Mouse (Mus musculus): ENCODE results near the gene Slc10a7. TPM values are rescaled to one million over a fixed set of nuclear protein-coding genes. Genes with fewer than 3 reads are reported as not detected.
"Not testable (repeated sequence)": the region's sequence is repeated elsewhere in the genome, so short reads cannot be mapped to it uniquely, and the experiment has no call there.

Slc10a7 gene
- polyA plus RNA-seq, 1 experiment from 2014 or later: 22.8 TPM

- H3K4me3 ChIP-seq: peak overlapping the region; percentile 2; the same call in 1 of the 2 replicates
- H3K36me3 ChIP-seq: peaks cover 20% of the 10 kb centered on the region
- no peaks in the 10 kb centered on the region for H3K27me3 ChIP-seq
- no peak overlapping the region for H3K9ac ChIP-seq
- peaks cover 20% of the 10 kb centered on the region for H3K4me1 ChIP-seq
- no peak overlapping the region for H3K27ac ChIP-seq
- H3K4me2 ChIP-seq (replicated peaks): peak overlapping the region; percentile 29
- 50% methylated on average over 3 of the region's 3 CpGs for WGBS
- ATAC-seq (ENCODE audit: low FRiP score, low read depth): no peak
- peaks cover 5% of the 10 kb centered on the region; the same call in 1 of the 2 replicates for H3K9me3 ChIP-seq
Observed at GRCm38 (mm10) chr8:78510926-78511325, 1.8 kb downstream of the Slc10a7 start.

GRCm38 (mm10) chr8:78513106-78513505 lies 4.0 kb downstream of the Slc10a7 start:
- H3K9ac ChIP-seq: no peak overlapping the region
- 87% methylated on average over 4 of the region's 4 CpGs for WGBS
- no peak for ATAC-seq (ENCODE audit: low FRiP score, low read depth)
- H3K4me2 ChIP-seq (replicated peaks): no peak overlapping the region
- no peaks in the 10 kb centered on the region for H3K9me3 ChIP-seq
- H3K4me1 ChIP-seq: peaks cover 10% of the 10 kb centered on the region
- H3K36me3 ChIP-seq: peaks cover 29% of the 10 kb centered on the region
- no peak overlapping the region for H3K27ac ChIP-seq
- H3K4me3 ChIP-seq: no peak overlapping the region
- H3K27me3 ChIP-seq: no peaks in the 10 kb centered on the region

- Histone ChIP-seq H3K4me3 (no peak overlapping the region), H3K36me3 (peaks cover 29% of the 10 kb centered on the region), H3K4me1 (peaks cover 10% of the 10 kb centered on the region), H3K9ac (no peak overlapping the region), H3K27ac (no peak overlapping the region), H3K9me3 (no peaks in the 10 kb centered on the region), H3K27me3 (no peaks in the 10 kb centered on the region), H3K4me2 (replicated peaks) (no peak overlapping the region)
- 94% methylated on average over 1 of the region's 1 CpGs for WGBS
- ATAC-seq (ENCODE audit: low FRiP score, low read depth): no peak
Observed at GRCm38 (mm10) chr8:78514706-78515105, 5.6 kb downstream of the Slc10a7 start.

GRCm38 (mm10) chr8:78515132-78515531 lies 6.0 kb downstream of the Slc10a7 start:
- H3K9me3 ChIP-seq: no peaks in the 10 kb centered on the region

GRCm38 (mm10) chr8:78533981-78534380 lies 24.8 kb downstream of the Slc10a7 start:
- ATAC-seq (ENCODE audit: low FRiP score, low read depth): no peak

More at GRCm38 (mm10) chr8:78515132-78515531, 6.0 kb downstream of the Slc10a7 start:
- Histone ChIP-seq H3K36me3 (peaks cover 29% of the 10 kb centered on the region), H3K27ac (no peak overlapping the region), H3K4me3 (no peak overlapping the region), H3K27me3 (no peaks in the 10 kb centered on the region), H3K4me2 (replicated peaks) (no peak overlapping the region), H3K4me1 (peaks cover 9% of the 10 kb centered on the region), H3K9ac (no peak overlapping the region)
- no peak for ATAC-seq (ENCODE audit: low FRiP score, low read depth)
- 89% methylated on average over 3 of the region's 3 CpGs for WGBS

GRCm38 (mm10) chr8:78536716-78537115 lies 27.6 kb downstream of the Slc10a7 start:
- H3K9me3 ChIP-seq: no peaks in the 10 kb centered on the region
- no peak overlapping the region for H3K9ac ChIP-seq
- no peaks in the 10 kb centered on the region for H3K27me3 ChIP-seq
- peaks cover 48% of the 10 kb centered on the region for H3K36me3 ChIP-seq
- no peak overlapping the region for H3K4me2 ChIP-seq (replicated peaks)
- H3K27ac ChIP-seq: no peak overlapping the region
- WGBS: 78% methylated on average over 5 of the region's 5 CpGs
- H3K4me1 ChIP-seq: no peaks in the 10 kb centered on the region
- no peak for ATAC-seq (ENCODE audit: low FRiP score, low read depth)
- no peak overlapping the region for H3K4me3 ChIP-seq

More at GRCm38 (mm10) chr8:78533981-78534380, 24.8 kb downstream of the Slc10a7 start:
- H3K9me3 ChIP-seq: no peaks in the 10 kb centered on the region
- no peak overlapping the region for H3K27ac ChIP-seq
- H3K4me1 ChIP-seq: no peaks in the 10 kb centered on the region
- no peak overlapping the region for H3K4me3 ChIP-seq
- no peaks in the 10 kb centered on the region for H3K27me3 ChIP-seq
- WGBS: 81% methylated on average over 6 of the region's 6 CpGs
- H3K4me2 ChIP-seq (replicated peaks): no peak overlapping the region
- H3K36me3 ChIP-seq: peaks cover 65% of the 10 kb centered on the region
- no peak overlapping the region for H3K9ac ChIP-seq

- Histone ChIP-seq H3K9ac (no peak overlapping the region), H3K4me2 (replicated peaks) (no peak overlapping the region), H3K9me3 (no peaks in the 10 kb centered on the region), H3K4me1 (no peaks in the 10 kb centered on the region), H3K27me3 (no peaks in the 10 kb centered on the region), H3K36me3 (peaks cover 47% of the 10 kb centered on the region), H3K27ac (no peak overlapping the region), H3K4me3 (no peak overlapping the region)
- WGBS: 93% methylated on average over 3 of the region's 3 CpGs
- ATAC-seq (ENCODE audit: low FRiP score, low read depth): no peak
Observed at GRCm38 (mm10) chr8:78537795-78538194, 28.6 kb downstream of the Slc10a7 start.

- H3K4me2 ChIP-seq (replicated peaks); H3K9me3 ChIP-seq; H3K27me3 ChIP-seq; ATAC-seq (ENCODE audit: low FRiP score, low read depth); H3K27ac ChIP-seq; H3K4me1 ChIP-seq; H3K9ac ChIP-seq; H3K4me3 ChIP-seq: not testable (repeated sequence)
- WGBS: 92% methylated on average over 6 of the region's 6 CpGs
- H3K36me3 ChIP-seq: peaks cover 31% of the 10 kb centered on the region
Observed at GRCm38 (mm10) chr8:78542670-78543069, 33.5 kb downstream of the Slc10a7 start.

- Histone ChIP-seq H3K27me3 (no peaks in the 10 kb centered on the region), H3K9ac (no peak overlapping the region), H3K4me3 (no peak overlapping the region), H3K36me3 (peaks cover 21% of the 10 kb centered on the region), H3K9me3 (no peaks in the 10 kb centered on the region), H3K27ac (no peak overlapping the region), H3K4me1 (peaks cover 3% of the 10 kb centered on the region; the same call in 1 of the 2 replicates), H3K4me2 (replicated peaks) (no peak overlapping the region)
- 16% methylated on average over 1 of the region's 1 CpGs for WGBS
- no peak for ATAC-seq (ENCODE audit: low FRiP score, low read depth)
Observed at GRCm38 (mm10) chr8:78543621-78544020, 34.5 kb downstream of the Slc10a7 start.

- Histone ChIP-seq H3K9ac (no peak overlapping the region), H3K9me3 (no peaks in the 10 kb centered on the region), H3K4me3 (no peak overlapping the region), H3K27me3 (no peaks in the 10 kb centered on the region), H3K36me3 (peaks cover 21% of the 10 kb centered on the region), H3K4me1 (peaks cover 3% of the 10 kb centered on the region; the same call in 1 of the 2 replicates), H3K27ac (no peak overlapping the region), H3K4me2 (replicated peaks) (no peak overlapping the region)
- WGBS: 32% methylated on average over 2 of the region's 2 CpGs
- ATAC-seq (ENCODE audit: low FRiP score, low read depth): no peak
Observed at GRCm38 (mm10) chr8:78544545-78544944, 35.4 kb downstream of the Slc10a7 start.

GRCm38 (mm10) chr8:78545153-78545817 lies 36.1 kb downstream of the Slc10a7 start:
- not testable (repeated sequence) for H3K4me1 ChIP-seq; H3K27me3 ChIP-seq; H3K27ac ChIP-seq; ATAC-seq (ENCODE audit: low FRiP score, low read depth); H3K4me3 ChIP-seq; H3K4me2 ChIP-seq (replicated peaks); H3K9me3 ChIP-seq; H3K9ac ChIP-seq
- WGBS: 40% methylated on average over 9 of the region's 14 CpGs
- H3K36me3 ChIP-seq: peaks cover 20% of the 10 kb centered on the region

- ATAC-seq (ENCODE audit: low FRiP score, low read depth): no peak
- Histone ChIP-seq H3K36me3 (no peaks in the 10 kb centered on the region), H3K4me1 (peaks cover 12% of the 10 kb centered on the region), H3K4me3 (no peak overlapping the region), H3K9ac (no peak overlapping the region), H3K4me2 (replicated peaks) (no peak overlapping the region), H3K9me3 (no peaks in the 10 kb centered on the region), H3K27ac (no peak overlapping the region), H3K27me3 (no peaks in the 10 kb centered on the region)
- WGBS: 46% methylated on average over 10 of the region's 10 CpGs
Observed at GRCm38 (mm10) chr8:78549971-78550751, 41.0 kb downstream of the Slc10a7 start.
